Comparison of ENCODE assay signal across 30 mouse cellular contexts in the genomic region with DNA sequence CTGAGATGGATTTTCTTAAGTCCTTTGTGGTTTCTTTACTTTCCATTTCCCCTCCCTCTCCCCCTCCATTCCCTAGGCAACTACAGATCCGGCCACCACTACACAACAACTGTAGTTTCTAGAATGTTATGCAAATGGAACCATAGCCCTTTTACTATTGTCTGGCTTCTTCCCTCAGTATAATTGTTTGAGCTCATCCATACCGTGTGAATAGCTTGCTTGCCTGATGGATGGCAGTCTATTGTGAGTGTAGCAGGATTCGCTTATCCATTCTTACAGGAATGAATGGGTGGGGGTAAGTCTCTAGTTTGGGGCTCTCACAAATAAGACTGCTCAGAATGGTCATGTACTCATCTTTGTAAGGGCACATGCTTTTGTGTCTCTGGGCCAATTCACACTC. TPM values are rescaled to one million over a fixed set of nuclear protein-coding genes. Genes with fewer than 3 reads are reported as not detected.
DNase-seq lines count a peak whose midpoint lies in the region; ATAC-seq lines count a peak whose summit lies in the region.
"Had no signal": no experiment of that assay in that cellular context is flagged by ENCODE, and none has a peak within 500 bp of the region (broad histone marks: within the 10 kb centered on the region; RNA-seq: fewer than 3 reads in every experiment).

No protein-coding gene starts in this region.

- intact Hi-C loops in heart, postnatal 10 days (cut with DNase I), result no loop called here

- no peak overlapping the region for H3K4me2 ChIP-seq in forebrain, embryonic 12.5 days
- no peak overlapping the region for H3K4me2 ChIP-seq in forebrain, embryonic 16.5 days (ENCODE audit: low read length)
- H3K4me2 ChIP-seq in midbrain, embryonic 12.5 days (replicated peaks), result no peak overlapping the region
- no peak overlapping the region for H3K4me2 ChIP-seq in midbrain, embryonic 14.5 days (ENCODE audit: low read length)
- H3K4me2 ChIP-seq in hindbrain, embryonic 15.5 days, result no peak overlapping the region
- H3K4me2 ChIP-seq: embryonic facial prominence, embryonic 15.5 days; heart, embryonic 12.5 days; liver, embryonic 13.5 days; neural tube, embryonic 13.5 days had no signal

- ATAC-seq in forebrain, embryonic 12.5 days (ENCODE audit: low FRiP score), result 0 out of 2 replicates have a peak, but pooled peaks have one; percentile 14
- ATAC-seq in forebrain, embryonic 16.5 days, result no peak
- ATAC-seq in midbrain, embryonic 12.5 days (ENCODE audit: low FRiP score, low read depth), result peak; percentile 76
- ATAC-seq in midbrain, embryonic 14.5 days (ENCODE audit: low FRiP score, low TSS enrichment), result no peak; the same call in 1 of the 2 replicates
- no peak for ATAC-seq in hindbrain, embryonic 15.5 days (ENCODE audit: low FRiP score, low read depth)
- ATAC-seq: inflammation-experienced regulatory T-cells, adult 6 months; Patski had no signal

- no peak for DNase-seq in midbrain, embryonic 14.5 days
- DNase-seq in ZHBTc4 (ENCODE audit: low read depth, low spot score), result peak; percentile 65
- DNase-seq in heart, postnatal 10 days, result no peak
- DNase-seq: adrenal gland, postnatal 10 days; cerebellum, adult 8-10 months; cerebellum, postnatal 36 days; embryo, embryonic 11 days; gastrocnemius, postnatal 10 days; heart, adult 18-20 months; heart, postnatal 14 days; kidney, adult 18-20 months; layer of hippocampus, adult 9-11 months; liver, embryonic 13.5 days; lung, adult 2 months; lung, postnatal 14 days; right cerebral cortex, adult 18-20 months; right cerebral cortex, postnatal 4 days; thymus, postnatal 14 days had no signal

- no peak overlapping the region for H3K4me3 ChIP-seq in forebrain, embryonic 12.5 days (replicated peaks)
- no peak overlapping the region for H3K4me3 ChIP-seq in forebrain, embryonic 16.5 days (replicated peaks; ENCODE audit: low read length)
- H3K4me3 ChIP-seq in midbrain, embryonic 12.5 days, result no peak overlapping the region
- H3K4me3 ChIP-seq in midbrain, embryonic 14.5 days (replicated peaks; ENCODE audit: low read depth, low read length), result no peak overlapping the region
- no peak overlapping the region for H3K4me3 ChIP-seq in hindbrain, embryonic 15.5 days
- H3K4me3 ChIP-seq: embryonic facial prominence, embryonic 15.5 days; heart, embryonic 12.5 days; liver, embryonic 13.5 days; neural tube, embryonic 13.5 days had no signal

- peaks cover 60% of the 10 kb centered on the region for H3K4me1 ChIP-seq in forebrain, embryonic 12.5 days
- peaks cover 32% of the 10 kb centered on the region for H3K4me1 ChIP-seq in forebrain, embryonic 16.5 days (replicated peaks; ENCODE audit: control insufficient read depth, insufficient read depth, low read length)
- H3K4me1 ChIP-seq in midbrain, embryonic 12.5 days, result peaks cover 61% of the 10 kb centered on the region
- peaks cover 42% of the 10 kb centered on the region for H3K4me1 ChIP-seq in midbrain, embryonic 14.5 days (ENCODE audit: control insufficient read depth, insufficient read depth, low read length)
- H3K4me1 ChIP-seq in hindbrain, embryonic 15.5 days (replicated peaks), result peaks cover 62% of the 10 kb centered on the region
- H3K4me1 ChIP-seq: heart, embryonic 12.5 days; liver, embryonic 13.5 days had no signal

- 0 out of 2 replicates have a peak overlapping the region, but pooled peaks have one; percentile 50 for H3K27ac ChIP-seq in forebrain, embryonic 12.5 days
- H3K27ac ChIP-seq in forebrain, embryonic 16.5 days (ENCODE audit: low read length), result no peak overlapping the region
- peak overlapping the region; percentile 2; the same call in 1 of the 2 replicates for H3K27ac ChIP-seq in midbrain, embryonic 12.5 days (replicated peaks)
- H3K27ac ChIP-seq in midbrain, embryonic 14.5 days (replicated peaks; ENCODE audit: low read depth, low read length), result no peak overlapping the region
- H3K27ac ChIP-seq in hindbrain, embryonic 15.5 days (replicated peaks), result 0 out of 2 replicates have a peak overlapping the region, but pooled peaks have one; percentile 23
- H3K27ac ChIP-seq: embryonic facial prominence, embryonic 15.5 days; kidney, postnatal 0 days; liver, embryonic 13.5 days; neural tube, embryonic 13.5 days had no signal

- 33% methylated on average over 3 of the region's 3 CpGs for WGBS in forebrain, embryonic 12.5 days
- 17% methylated on average over 3 of the region's 3 CpGs for WGBS in forebrain, embryonic 16.5 days
- 24% methylated on average over 3 of the region's 3 CpGs for WGBS in midbrain, embryonic 12.5 days
- 8% methylated on average over 3 of the region's 3 CpGs for WGBS in midbrain, embryonic 14.5 days
- 13% methylated on average over 3 of the region's 3 CpGs for whole genome bisulfite sequencing in hindbrain, embryonic 15.5 days

- no peaks in the 10 kb centered on the region for H3K9me3 ChIP-seq in forebrain, embryonic 12.5 days
- no peaks in the 10 kb centered on the region for H3K9me3 ChIP-seq in forebrain, embryonic 16.5 days (ENCODE audit: control insufficient read depth, low read length)
- no peaks in the 10 kb centered on the region for H3K9me3 ChIP-seq in midbrain, embryonic 12.5 days
- no peaks in the 10 kb centered on the region for H3K9me3 ChIP-seq in midbrain, embryonic 14.5 days (ENCODE audit: control insufficient read depth, low read length)
- no peaks in the 10 kb centered on the region for H3K9me3 ChIP-seq in hindbrain, embryonic 15.5 days
- H3K9me3 ChIP-seq: embryonic facial prominence, embryonic 15.5 days; G1E; heart, embryonic 12.5 days; liver, embryonic 13.5 days; neural tube, embryonic 13.5 days had no signal

- no peaks in the 10 kb centered on the region for H3K36me3 ChIP-seq in forebrain, embryonic 12.5 days (replicated peaks)
- no peaks in the 10 kb centered on the region for H3K36me3 ChIP-seq in forebrain, embryonic 16.5 days (ENCODE audit: control insufficient read depth, insufficient read depth)
- no peaks in the 10 kb centered on the region for H3K36me3 ChIP-seq in midbrain, embryonic 12.5 days
- no peaks in the 10 kb centered on the region for H3K36me3 ChIP-seq in midbrain, embryonic 14.5 days (ENCODE audit: control insufficient read depth, insufficient read depth, low read length)
- H3K36me3 ChIP-seq in hindbrain, embryonic 15.5 days, result no peaks in the 10 kb centered on the region
- H3K36me3 ChIP-seq: embryonic facial prominence, embryonic 15.5 days; G1E; heart, embryonic 12.5 days; liver, embryonic 13.5 days; neural tube, embryonic 13.5 days had no signal

- no peak overlapping the region for H3K9ac ChIP-seq in forebrain, embryonic 12.5 days
- H3K9ac ChIP-seq in forebrain, embryonic 16.5 days (replicated peaks; ENCODE audit: low read depth, low read length), result no peak overlapping the region
- H3K9ac ChIP-seq in midbrain, embryonic 12.5 days (replicated peaks), result no peak overlapping the region
- H3K9ac ChIP-seq in midbrain, embryonic 14.5 days (replicated peaks; ENCODE audit: low read length), result no peak overlapping the region
- no peak overlapping the region for H3K9ac ChIP-seq in hindbrain, embryonic 15.5 days
- H3K9ac ChIP-seq: embryonic facial prominence, embryonic 15.5 days; heart, embryonic 12.5 days; liver, embryonic 13.5 days; neural tube, embryonic 13.5 days had no signal

- H3K27me3 ChIP-seq in forebrain, embryonic 12.5 days, result 0 out of 2 replicates have a peak, but pooled peaks cover 6% of the 10 kb centered on the region
- no peaks in the 10 kb centered on the region for H3K27me3 ChIP-seq in forebrain, embryonic 16.5 days (replicated peaks; ENCODE audit: control insufficient read depth, insufficient read depth, low read length)
- peaks cover 30% of the 10 kb centered on the region for H3K27me3 ChIP-seq in midbrain, embryonic 12.5 days
- no peaks in the 10 kb centered on the region for H3K27me3 ChIP-seq in midbrain, embryonic 14.5 days (ENCODE audit: control insufficient read depth, insufficient read depth, low read length)
- H3K27me3 ChIP-seq in hindbrain, embryonic 15.5 days, result no peaks in the 10 kb centered on the region
- H3K27me3 ChIP-seq: embryonic facial prominence, embryonic 15.5 days; liver, embryonic 13.5 days had no signal

RNA-seq across cellular contexts. Expression of a gene that starts 37.3 kb away (rescaled TPM):
- 5,265 and 5,863 TPM in 2 replicates for polyA plus RNA-seq in forebrain, embryonic 12.5 days (2016; fragmentation: Nextera tagmentation; extraction: Ambion mirVana)
- 5,254 and 7,174 TPM in 2 replicates for polyA plus RNA-seq in forebrain, embryonic 16.5 days (2015; fragmentation: Nextera tagmentation; extraction: Ambion mirVana)
- 4,044 and 4,632 TPM in 2 replicates for polyA plus RNA-seq in midbrain, embryonic 12.5 days (2016; fragmentation: Nextera tagmentation; extraction: Ambion mirVana)
- polyA plus RNA-seq in midbrain, embryonic 14.5 days (2014; fragmentation: Nextera tagmentation; extraction: Ambion mirVana), result 7,465 and 9,945 TPM in 2 replicates
- 6,864 and 7,318 TPM in 2 replicates for polyA plus RNA-seq in hindbrain, embryonic 15.5 days (2015; fragmentation: Nextera tagmentation; extraction: Ambion mirVana)
- total RNA-seq in heart, postnatal 10 days (2021), result 1 to 10 TPM; 3.9 to 6.4 TPM
- total RNA-seq: G1E; megakaryocyte progenitor cell, adult 5-6 weeks had no signal
- polyA plus RNA-seq: G1E had no signal

RNA-seq across cellular contexts. Expression of a gene that starts 48.5 kb away (rescaled TPM):
- polyA plus RNA-seq in forebrain, embryonic 12.5 days (2016; fragmentation: Nextera tagmentation; extraction: Ambion mirVana), result 144 and 156 TPM in 2 replicates
- 196 and 239 TPM in 2 replicates for polyA plus RNA-seq in forebrain, embryonic 16.5 days (2015; fragmentation: Nextera tagmentation; extraction: Ambion mirVana)
- 132 and 149 TPM in 2 replicates for polyA plus RNA-seq in midbrain, embryonic 12.5 days (2016; fragmentation: Nextera tagmentation; extraction: Ambion mirVana)
- polyA plus RNA-seq in midbrain, embryonic 14.5 days (2014; fragmentation: Nextera tagmentation; extraction: Ambion mirVana), result 353 and 397 TPM in 2 replicates
- 249 and 272 TPM in 2 replicates for polyA plus RNA-seq in hindbrain, embryonic 15.5 days (2015; fragmentation: Nextera tagmentation; extraction: Ambion mirVana)
- total RNA-seq in heart, postnatal 10 days (2021), result 10 to 100 TPM; 61.1 to 63.8 TPM

Comparison
In these comparisons a context has a peak if more than half of its experiments do, and no peak if none do; other contexts are left out.
1. ATAC-seq: peak in forebrain, embryonic 12.5 days (single experiment) and midbrain, embryonic 12.5 days (single experiment); none in forebrain, embryonic 16.5 days (single experiment), midbrain, embryonic 14.5 days (single experiment) and hindbrain, embryonic 15.5 days (single experiment).
2. H3K27ac ChIP-seq: peak in forebrain, embryonic 12.5 days (single experiment), midbrain, embryonic 12.5 days (single experiment) and hindbrain, embryonic 15.5 days (single experiment); none in forebrain, embryonic 16.5 days (single experiment) and midbrain, embryonic 14.5 days (single experiment).